Mouse (Mus musculus) spleen, postnatal 4 days (tissue): Measurements from ENCODE around the gene Btbd35f15.
"Not testable (repeated sequence)": the region's sequence is repeated elsewhere in the genome, so short reads cannot be mapped to it uniquely, and the experiment has no call there.

Source experiments
- DNase-seq, 2 experiments: peaks; one replicate each; pipeline ENCODE4 v3.0.0; 2022; ENCODE audit warnings: low spot score in 2 of 2

Gene Btbd35f15

GRCm38 (mm10) chrX:33577214-33577613 is at the start of gene Btbd35f15:
Btbd35f15 (minus strand) TSS chrX:33577314.
- not testable (repeated sequence) for DNase-seq
